15 mouse cellular contexts compared by ENCODE assay signal in genomic region chr11:118182353-118182752, GRCm38 (mm10). TPM values are rescaled to one million over a fixed set of nuclear protein-coding genes. Genes with fewer than 3 reads are reported as not detected.
"Had no signal": no experiment of that assay in that cellular context is flagged by ENCODE, and none has a peak within 500 bp of the region (broad histone marks: within the 10 kb centered on the region; RNA-seq: fewer than 3 reads in every experiment).

No protein-coding gene starts in this region.

- H3K27ac ChIP-seq: kidney, postnatal 0 days; limb, embryonic 15.5 days; liver, embryonic 12.5 days; midbrain, embryonic 10.5 days; neural tube, embryonic 13.5 days; stomach, postnatal 0 days had no signal

- H3K9me3 ChIP-seq: limb, embryonic 15.5 days; liver, embryonic 12.5 days; midbrain, embryonic 10.5 days; neural tube, embryonic 13.5 days had no signal

- H3K4me1 ChIP-seq: limb, embryonic 15.5 days; midbrain, embryonic 10.5 days; neural tube, embryonic 13.5 days had no signal

- DNase-seq: kidney, adult 9 months; kidney, postnatal 36 days; lung, embryonic 14.5 days; lung, postnatal 10 days; lung, postnatal 4 days; midbrain, embryonic 14.5 days; right cerebral cortex, postnatal 14 days; thymus, postnatal 4 days had no signal

- H3K9ac ChIP-seq: limb, embryonic 15.5 days; liver, embryonic 12.5 days; lung, embryonic 14.5 days; neural tube, embryonic 13.5 days had no signal

- H3K4me3 ChIP-seq: limb, embryonic 15.5 days; liver, embryonic 12.5 days; midbrain, embryonic 10.5 days; neural tube, embryonic 13.5 days had no signal

- H3K4me2 ChIP-seq: limb, embryonic 15.5 days; liver, embryonic 12.5 days; lung, embryonic 14.5 days; neural tube, embryonic 13.5 days had no signal

- H3K27me3 ChIP-seq: limb, embryonic 15.5 days; liver, embryonic 12.5 days; neural tube, embryonic 13.5 days had no signal

- ATAC-seq: liver, embryonic 12.5 days had no signal

RNA-seq across cellular contexts. Expression of gene Dnah17, which starts 51.9 kb away (rescaled TPM):
- total RNA-seq: monocyte, adult 5-6 weeks had no signal
